Mouse (Mus musculus): ENCODE results near the gene Tasp1.

GRCm38 (mm10) chr2:139878052-139878621 lies 188.5 kb downstream of the Tasp1 start:
- no peak for TF ChIP-seq CTCF (IDR thresholded peaks at IDR 0.05; ENCODE audit: control insufficient read depth, insufficient read depth, insufficient replicate concordance, low read depth, low read length)
- no peak for TF ChIP-seq POLR2A (IDR thresholded peaks at IDR 0.05; ENCODE audit: control insufficient read depth, low read depth, low read length)

Measured in testis, adult 2 months (tissue).